Mouse (Mus musculus) G1E (cell line): ENCODE data around the gene Runx1.

Experiments used
- CTCF ChIP-seq: IDR thresholded peaks from 2 replicates; pipeline ENCODE4 v1.5.1; 2012; ENCODE audit warnings: low read depth, low read length, inconsistent platforms, mixed read lengths
- GATA1 ChIP-seq: IDR thresholded peaks from 2 replicates; pipeline ENCODE4 v1.6.1; 2012; ENCODE audit warnings: borderline replicate concordance, low read length, inconsistent platforms, mixed read lengths

DNA sequence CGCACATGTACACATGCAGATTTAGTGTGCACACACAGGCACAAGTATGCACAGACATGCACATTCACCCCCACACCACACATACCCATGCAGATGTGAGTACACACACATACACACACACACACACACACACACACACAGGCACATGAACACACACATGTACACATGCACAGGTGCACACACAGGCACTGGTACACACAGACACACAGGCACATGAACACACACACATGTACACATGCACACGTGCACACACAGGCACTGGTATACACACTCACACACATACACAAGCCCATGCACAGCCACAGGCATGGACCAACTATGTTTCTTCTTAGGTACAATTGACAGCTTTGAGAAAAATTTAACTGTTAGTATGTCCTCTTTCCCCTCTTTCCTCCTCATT lies 122.1 kb downstream of the Runx1 start:
- TF ChIP-seq CTCF (no peak), GATA1 (no peak)
